Mouse (Mus musculus) G1E (cell line): ENCODE results near the gene Tmem184a.

Experiments used
- CTCF ChIP-seq: IDR thresholded peaks from 2 replicates; pipeline ENCODE4 v1.5.1; 2012; ENCODE audit warnings: low read depth, low read length, inconsistent platforms, mixed read lengths
- TAL1 ChIP-seq: conservative IDR thresholded peaks from 2 replicates; pipeline ENCODE4 v1.6.1; 2012; ENCODE audit warnings: low read depth, low read length, inconsistent platforms, mixed read lengths

DNA sequence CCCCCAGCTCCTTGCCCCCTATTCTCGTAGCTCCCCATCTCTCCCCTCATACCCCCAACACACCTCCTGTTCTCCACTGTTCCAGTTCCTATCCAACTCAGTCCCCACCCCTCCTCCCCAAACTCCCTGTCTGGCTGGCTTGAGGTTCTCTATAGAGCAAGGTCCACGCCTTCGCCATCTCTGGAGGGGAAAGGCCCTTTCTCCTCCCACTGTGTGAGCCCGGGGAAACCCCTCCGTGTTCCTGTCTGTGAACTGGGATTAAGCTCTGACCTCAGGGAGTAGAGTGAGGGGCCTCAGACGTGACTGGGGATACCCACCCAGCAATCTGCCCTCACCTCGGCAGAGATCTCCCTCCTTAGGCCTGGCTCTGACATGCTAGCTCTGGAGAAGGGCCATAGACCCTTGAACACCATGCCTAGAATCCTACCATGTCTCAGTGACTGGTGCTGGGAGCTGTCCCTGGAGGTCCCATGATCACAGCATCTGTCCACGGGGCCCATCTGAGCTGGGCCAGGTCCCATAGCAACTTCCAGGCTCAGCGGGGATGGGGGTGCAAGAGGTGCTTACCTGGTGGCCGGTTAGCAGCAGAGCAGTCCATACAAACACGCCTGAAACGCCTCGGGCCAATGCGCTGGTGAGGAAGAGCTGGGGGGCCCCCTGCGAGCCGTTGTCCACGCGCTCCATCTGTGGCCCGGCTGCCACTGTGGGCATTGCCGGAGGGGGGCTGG, 7.2 kb downstream of the Tmem184a start:
- TF ChIP-seq CTCF (no peak), TAL1 (no peak)
